Mouse (Mus musculus) small intestine, adult 2 months (tissue): Measurements from ENCODE around the gene Prrc2b. TPM values are rescaled to one million over a fixed set of nuclear protein-coding genes. Genes with fewer than 3 reads are reported as not detected.

Experiments
- H3K27ac ChIP-seq: fragments of 200-500 bp; 2 replicates; pipeline ENCODE4 v1.5.1; 2012; ENCODE audit warnings: low read depth, low read length, control low read depth, inconsistent platforms; ENCODE audit not compliant: insufficient read depth
- H3K27me3 ChIP-seq: fragments of 200-500 bp; 2 replicates; pipeline ENCODE4 v1.6.1; 2012; ENCODE audit warnings: mild to moderate bottlenecking, moderate library complexity, low read length, inconsistent platforms; ENCODE audit not compliant: control insufficient read depth, insufficient read depth
- H3K36me3 ChIP-seq: fragments of 200-500 bp; 2 replicates; pipeline ENCODE4 v1.6.1; 2012; ENCODE audit warnings: mild to moderate bottlenecking, low read length, control low read depth, inconsistent platforms; ENCODE audit not compliant: control insufficient read depth, insufficient read depth
- H3K4me1 ChIP-seq: fragments of 200-500 bp; 2 replicates; pipeline ENCODE4 v1.6.1; 2012; ENCODE audit warnings: low read length, inconsistent platforms, mixed read lengths; ENCODE audit not compliant: control insufficient read depth, insufficient read depth, insufficient read length
- H3K4me3 ChIP-seq: fragments of 200-500 bp; 2 replicates; pipeline ENCODE4 v1.5.1; 2012; ENCODE audit warnings: low read depth, mild to moderate bottlenecking, control low read depth, inconsistent platforms, low read length, moderate library complexity
- CTCF ChIP-seq: fragments of 200-500 bp; IDR thresholded peaks from 2 replicates; pipeline ENCODE4 v1.5.1; 2012; ENCODE audit warnings: low read depth, mild to moderate bottlenecking, control low read depth, inconsistent platforms, low read length, moderate library complexity, mixed read lengths; ENCODE audit not compliant: insufficient replicate concordance, insufficient read length; ENCODE audit errors: extremely low read depth
- POLR2A ChIP-seq: fragments of 200-500 bp; IDR thresholded peaks from 2 replicates; pipeline ENCODE4 v1.6.1; 2012; ENCODE audit warnings: low read depth, mild to moderate bottlenecking, control low read depth, inconsistent platforms, low read length, moderate library complexity
- WGBS: fragments of 180-500 bp; shearing (Covaris S2); methylation state at CpG from one replicate; pipeline ENCODE4 v1.1.7; 2018; 5-methylcytosine and 5-hydroxymethylcytosine counted together
- polyA plus RNA-seq: library from polyadenylated mRNA; depleted of rRNA; stranded (reverse); fragments of >200 nt; gene quantifications from 2 replicates; pipeline ENCODE4 v1.2.3, GENCODE M21; 2012

Gene Prrc2b
- polyA plus RNA-seq, 1 experiment, result 23.4 TPM

GRCm38 (mm10) chr2:32160967-32161366 is 10.1 kb downstream of the Prrc2b start:
- Histone ChIP-seq H3K4me3 (no peak overlapping the region), H3K27me3 (no peaks in the 10 kb centered on the region), H3K27ac (no peak overlapping the region), H3K4me1 (peaks cover 33% of the 10 kb centered on the region), H3K36me3 (no peaks in the 10 kb centered on the region)
- WGBS, result 83% methylated on average over 5 of the region's 5 CpGs
- no peak for TF ChIP-seq POLR2A
- peak; percentile 45; the same call in 1 of the 2 replicates for TF ChIP-seq CTCF

- Histone ChIP-seq H3K4me1 (peaks cover 28% of the 10 kb centered on the region), H3K27ac (no peak overlapping the region), H3K36me3 (no peaks in the 10 kb centered on the region), H3K27me3 (no peaks in the 10 kb centered on the region), H3K4me3 (no peak overlapping the region)
- TF ChIP-seq POLR2A (no peak), CTCF (no peak)
- 75% methylated on average over 8 of the region's 8 CpGs for WGBS
Measured at GRCm38 (mm10) chr2:32162102-32162501, 11.2 kb downstream of the Prrc2b start.

GRCm38 (mm10) chr2:32162646-32163045 is 11.8 kb downstream of the Prrc2b start:
- Histone ChIP-seq H3K36me3 (no peaks in the 10 kb centered on the region), H3K27ac (no peak overlapping the region), H3K4me3 (no peak overlapping the region), H3K4me1 (peaks cover 33% of the 10 kb centered on the region), H3K27me3 (no peaks in the 10 kb centered on the region)
- TF ChIP-seq POLR2A (no peak), CTCF (no peak)
- 63% methylated on average over 4 of the region's 4 CpGs for WGBS

- no peak overlapping the region for H3K27ac ChIP-seq
Measured at GRCm38 (mm10) chr2:32163057-32163456, 12.2 kb downstream of the Prrc2b start.

GRCm38 (mm10) chr2:32164503-32164902 is 13.6 kb downstream of the Prrc2b start:
- Histone ChIP-seq H3K27me3 (no peaks in the 10 kb centered on the region), H3K4me3 (no peak overlapping the region), H3K27ac (no peak overlapping the region; the same call in 1 of the 2 replicates), H3K36me3 (no peaks in the 10 kb centered on the region), H3K4me1 (peaks cover 33% of the 10 kb centered on the region)
- TF ChIP-seq POLR2A, result no peak
- TF ChIP-seq CTCF, result no peak
- 22% methylated on average over 12 of the region's 12 CpGs for whole genome bisulfite sequencing

More at GRCm38 (mm10) chr2:32163057-32163456, 12.2 kb downstream of the Prrc2b start:
- Histone ChIP-seq H3K36me3 (no peaks in the 10 kb centered on the region), H3K4me3 (no peak overlapping the region), H3K4me1 (peaks cover 36% of the 10 kb centered on the region), H3K27me3 (no peaks in the 10 kb centered on the region)
- no peak for TF ChIP-seq POLR2A
- TF ChIP-seq CTCF, result no peak
- 83% methylated on average over 3 of the region's 3 CpGs for WGBS

DNA sequence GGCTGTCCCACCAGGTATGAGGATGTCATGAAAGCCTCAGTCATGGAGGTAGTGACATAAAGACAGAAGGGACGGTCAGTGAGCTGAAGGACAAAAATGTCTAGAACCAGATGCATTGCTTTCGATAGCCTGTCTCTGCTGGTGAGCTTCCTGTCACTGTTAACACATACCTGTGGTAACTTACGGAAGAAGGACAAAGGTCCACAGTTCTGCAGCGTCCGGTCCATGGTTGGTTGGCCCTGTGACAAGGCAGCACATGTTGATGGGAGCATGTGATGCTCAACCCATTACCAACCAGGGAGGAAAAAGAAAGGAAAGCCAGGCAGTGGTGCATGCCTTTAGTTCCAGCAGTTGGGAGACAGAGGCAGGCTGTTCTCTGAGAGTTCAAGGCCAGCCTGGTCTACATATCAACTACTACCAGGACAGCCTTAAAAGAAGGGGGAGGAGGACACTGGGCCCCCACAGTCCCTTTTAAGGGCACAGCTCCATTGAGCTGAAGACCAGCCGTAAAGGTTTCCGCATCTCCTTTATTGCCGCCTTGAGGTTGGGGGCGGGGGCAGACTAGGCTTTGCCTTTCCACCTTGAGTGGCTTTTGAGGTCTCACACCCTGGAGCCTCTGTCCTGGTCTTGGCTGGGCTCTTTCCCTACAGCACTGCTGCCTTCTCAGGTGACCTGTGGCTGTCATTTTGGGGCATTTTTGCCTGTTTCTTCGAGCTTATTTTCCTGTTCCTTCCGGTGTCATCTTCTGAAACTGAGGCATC is 14.3 kb downstream of the Prrc2b start:
- Histone ChIP-seq H3K36me3 (no peaks in the 10 kb centered on the region), H3K27me3 (no peaks in the 10 kb centered on the region), H3K4me3 (no peak overlapping the region), H3K4me1 (peaks cover 29% of the 10 kb centered on the region), H3K27ac (peak overlapping the region; percentile 10)
- TF ChIP-seq CTCF (no peak), POLR2A (no peak)
- WGBS, result 52% methylated on average over 11 of the region's 11 CpGs

- H3K27me3 ChIP-seq, result no peaks in the 10 kb centered on the region
- TF ChIP-seq CTCF, result no peak
- no peak for TF ChIP-seq POLR2A
- no peak overlapping the region for H3K4me3 ChIP-seq
- 19% methylated on average over 10 of the region's 10 CpGs for WGBS
- H3K27ac ChIP-seq, result no peak overlapping the region
- peaks cover 32% of the 10 kb centered on the region for H3K4me1 ChIP-seq
- no peaks in the 10 kb centered on the region for H3K36me3 ChIP-seq
Measured at GRCm38 (mm10) chr2:32166581-32166980, 15.7 kb downstream of the Prrc2b start.
